Comparison of ENCODE assay signal across 25 mouse cellular contexts in the genomic region with DNA sequence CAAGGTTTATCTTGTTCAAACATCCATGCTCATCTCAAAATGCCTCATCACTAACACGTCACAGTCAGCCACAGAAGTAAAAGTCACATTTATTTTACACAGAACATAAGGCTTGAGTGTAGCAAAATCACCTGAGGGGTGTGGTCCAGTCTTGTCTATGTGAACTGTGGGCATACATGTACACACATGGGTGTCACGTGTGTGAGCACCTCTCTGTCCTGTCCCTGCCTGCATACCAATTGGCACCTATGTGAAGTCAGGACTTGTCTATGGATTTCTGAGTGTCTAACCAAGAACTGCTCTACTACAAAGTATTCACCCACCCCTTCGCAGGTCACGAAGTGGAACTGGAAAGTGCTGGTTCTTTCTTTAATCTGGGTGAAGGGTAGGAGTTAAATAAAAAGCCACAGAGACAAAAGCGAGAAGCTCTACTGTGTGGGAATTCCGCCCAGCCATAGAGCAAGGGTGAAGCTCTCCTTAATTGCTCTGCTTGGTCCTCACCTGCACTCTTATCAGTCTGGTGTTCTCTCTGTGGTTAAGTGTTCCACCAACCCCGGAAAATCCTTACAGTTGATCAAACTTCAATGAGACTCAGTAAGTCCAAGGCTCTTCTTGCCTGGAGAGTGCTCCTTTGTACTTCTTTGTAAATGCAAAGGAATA. TPM values are rescaled to one million over a fixed set of nuclear protein-coding genes. Genes with fewer than 3 reads are reported as not detected.
DNase-seq lines count a peak whose midpoint lies in the region; ATAC-seq lines count a peak whose summit lies in the region.
"Had no signal": no experiment of that assay in that cellular context is flagged by ENCODE, and none has a peak within 500 bp of the region (broad histone marks: within the 10 kb centered on the region; RNA-seq: fewer than 3 reads in every experiment).

No protein-coding gene starts in this region.

- H3K4me3 ChIP-seq in embryonic facial prominence, embryonic 13.5 days, result no peak overlapping the region
- H3K4me3 ChIP-seq in embryonic facial prominence, embryonic 10.5 days, result no peak overlapping the region
- H3K4me3 ChIP-seq in intestine, embryonic 15.5 days (replicated peaks), result no peak overlapping the region
- H3K4me3 ChIP-seq in stomach, embryonic 16.5 days (replicated peaks; ENCODE audit: low read length), result no peak overlapping the region
- no peak overlapping the region for H3K4me3 ChIP-seq in hindbrain, embryonic 12.5 days
- H3K4me3 ChIP-seq: forebrain, embryonic 13.5 days; limb, embryonic 13.5 days; liver, embryonic 12.5 days; midbrain, embryonic 10.5 days; midbrain, embryonic 15.5 days had no signal

- H3K4me2 ChIP-seq in embryonic facial prominence, embryonic 13.5 days, result no peak overlapping the region
- no peak overlapping the region for H3K4me2 ChIP-seq in intestine, embryonic 15.5 days (replicated peaks)
- no peak overlapping the region for H3K4me2 ChIP-seq in stomach, embryonic 16.5 days (ENCODE audit: low read depth, low read length)
- no peak overlapping the region for H3K4me2 ChIP-seq in hindbrain, embryonic 12.5 days (replicated peaks)
- H3K4me2 ChIP-seq: forebrain, embryonic 13.5 days; hindbrain, embryonic 14.5 days; limb, embryonic 13.5 days; liver, embryonic 12.5 days; midbrain, embryonic 15.5 days had no signal

- peak overlapping the region; percentile 22; the same call in 1 of the 2 replicates for H3K27ac ChIP-seq in embryonic facial prominence, embryonic 13.5 days
- H3K27ac ChIP-seq in embryonic facial prominence, embryonic 10.5 days (replicated peaks), result no peak overlapping the region
- 0 out of 2 replicates have a peak overlapping the region, but pooled peaks have one; percentile 32 for H3K27ac ChIP-seq in intestine, embryonic 15.5 days
- peak overlapping the region; percentile 69 for H3K27ac ChIP-seq in stomach, embryonic 16.5 days (ENCODE audit: low read length)
- H3K27ac ChIP-seq in hindbrain, embryonic 12.5 days, result no peak overlapping the region
- H3K27ac ChIP-seq: forebrain, embryonic 13.5 days; hindbrain, embryonic 14.5 days; kidney, postnatal 0 days; limb, embryonic 13.5 days; liver, embryonic 12.5 days; midbrain, embryonic 10.5 days; midbrain, embryonic 15.5 days had no signal

- 0 out of 2 replicates have a peak, but pooled peaks cover 4% of the 10 kb centered on the region for H3K4me1 ChIP-seq in embryonic facial prominence, embryonic 13.5 days
- H3K4me1 ChIP-seq in embryonic facial prominence, embryonic 10.5 days, result peaks cover 9% of the 10 kb centered on the region
- H3K4me1 ChIP-seq in intestine, embryonic 15.5 days (replicated peaks), result no peaks in the 10 kb centered on the region
- no peaks in the 10 kb centered on the region for H3K4me1 ChIP-seq in stomach, embryonic 16.5 days (ENCODE audit: control insufficient read depth, insufficient read depth, low read length)
- peaks cover 8% of the 10 kb centered on the region for H3K4me1 ChIP-seq in hindbrain, embryonic 12.5 days
- H3K4me1 ChIP-seq: limb, embryonic 13.5 days; liver, embryonic 12.5 days had no signal

- no peaks in the 10 kb centered on the region for H3K27me3 ChIP-seq in embryonic facial prominence, embryonic 13.5 days
- H3K27me3 ChIP-seq in embryonic facial prominence, embryonic 10.5 days (replicated peaks; ENCODE audit: low read depth, poor library complexity, severe bottlenecking), result no peaks in the 10 kb centered on the region
- H3K27me3 ChIP-seq in intestine, embryonic 15.5 days (replicated peaks), result no peaks in the 10 kb centered on the region
- H3K27me3 ChIP-seq in stomach, embryonic 16.5 days (ENCODE audit: control insufficient read depth, insufficient read depth, low read length), result no peaks in the 10 kb centered on the region
- H3K27me3 ChIP-seq in hindbrain, embryonic 12.5 days, result no peaks in the 10 kb centered on the region
- H3K27me3 ChIP-seq: CH12.LX; limb, embryonic 13.5 days; liver, embryonic 12.5 days; midbrain, embryonic 15.5 days had no signal

- no peak for DNase-seq in embryonic facial prominence, embryonic 10.5 days (ENCODE audit: low spot score)
- peak; percentile 11 for DNase-seq in urinary bladder, adult 18-20 months (ENCODE audit: low spot score in 2 of 2)
- no peak for DNase-seq in urinary bladder, postnatal 10 days (ENCODE audit: low spot score)
- no peak for DNase-seq in layer of hippocampus, adult 9-11 months
- DNase-seq: adrenal gland, postnatal 10 days; cerebellum, adult 11 months; cerebellum, adult 9-11 months; embryo, embryonic 11 days; gastrocnemius, postnatal 10 days; kidney, adult 8-10 months; liver, postnatal 0 days; lung, postnatal 10 days had no signal

- H3K9ac ChIP-seq in embryonic facial prominence, embryonic 13.5 days, result no peak overlapping the region
- H3K9ac ChIP-seq in intestine, embryonic 15.5 days, result no peak overlapping the region
- H3K9ac ChIP-seq in stomach, embryonic 16.5 days (ENCODE audit: low read length), result no peak overlapping the region
- no peak overlapping the region for H3K9ac ChIP-seq in hindbrain, embryonic 12.5 days
- H3K9ac ChIP-seq: forebrain, embryonic 13.5 days; hindbrain, embryonic 14.5 days; limb, embryonic 13.5 days; liver, embryonic 12.5 days; liver, postnatal 0 days; midbrain, embryonic 15.5 days had no signal

- ATAC-seq in embryonic facial prominence, embryonic 13.5 days (ENCODE audit: insufficient number of reproducible peaks, insufficient read depth, low FRiP score, low TSS enrichment, low read depth), result no peak
- peak; percentile 86 for ATAC-seq in intestine, embryonic 15.5 days
- ATAC-seq in stomach, embryonic 16.5 days (ENCODE audit: insufficient read depth, low FRiP score), result peak; percentile 60
- no peak for ATAC-seq in hindbrain, embryonic 12.5 days (ENCODE audit: low FRiP score)
- ATAC-seq: forebrain, embryonic 13.5 days; liver, embryonic 12.5 days; liver, postnatal 0 days; midbrain, embryonic 15.5 days had no signal

- peaks cover 25% of the 10 kb centered on the region for H3K36me3 ChIP-seq in embryonic facial prominence, embryonic 13.5 days
- peaks cover 22% of the 10 kb centered on the region for H3K36me3 ChIP-seq in embryonic facial prominence, embryonic 10.5 days (replicated peaks)
- no peaks in the 10 kb centered on the region for H3K36me3 ChIP-seq in intestine, embryonic 15.5 days
- 0 out of 2 replicates have a peak, but pooled peaks cover 5% of the 10 kb centered on the region for H3K36me3 ChIP-seq in stomach, embryonic 16.5 days (ENCODE audit: control insufficient read depth, insufficient read depth, low read length)
- peaks cover 7% of the 10 kb centered on the region; the same call in 1 of the 2 replicates for H3K36me3 ChIP-seq in hindbrain, embryonic 12.5 days
- H3K36me3 ChIP-seq: G1E; liver, embryonic 12.5 days had no signal

- H3K9me3 ChIP-seq in embryonic facial prominence, embryonic 13.5 days, result no peaks in the 10 kb centered on the region
- H3K9me3 ChIP-seq in embryonic facial prominence, embryonic 10.5 days, result 0 out of 2 replicates have a peak, but pooled peaks cover 2% of the 10 kb centered on the region
- no peaks in the 10 kb centered on the region for H3K9me3 ChIP-seq in intestine, embryonic 15.5 days
- H3K9me3 ChIP-seq in stomach, embryonic 16.5 days (replicated peaks; ENCODE audit: control insufficient read depth, low read length), result no peaks in the 10 kb centered on the region
- H3K9me3 ChIP-seq in hindbrain, embryonic 12.5 days (replicated peaks), result no peaks in the 10 kb centered on the region
- H3K9me3 ChIP-seq: forebrain, embryonic 13.5 days; G1E; limb, embryonic 13.5 days; liver, embryonic 12.5 days; midbrain, embryonic 10.5 days; midbrain, embryonic 15.5 days had no signal

- WGBS in embryonic facial prominence, embryonic 13.5 days, result 79% methylated on average over 7 of the region's 7 CpGs
- 86% methylated on average over 7 of the region's 7 CpGs for WGBS in embryonic facial prominence, embryonic 10.5 days
- WGBS in intestine, embryonic 15.5 days, result 73% methylated on average over 7 of the region's 7 CpGs
- WGBS in stomach, embryonic 16.5 days, result 71% methylated on average over 7 of the region's 7 CpGs
- WGBS in hindbrain, embryonic 12.5 days, result 86% methylated on average over 7 of the region's 7 CpGs

RNA-seq across cellular contexts. Expression of a gene that starts 20.3 kb away (rescaled TPM):
- polyA plus RNA-seq in embryonic facial prominence, embryonic 13.5 days (2015; fragmentation: Nextera tagmentation; extraction: Ambion mirVana), result 66.9 and 71.1 TPM in 2 replicates
- 75.3 and 76.9 TPM in 2 replicates for polyA plus RNA-seq in embryonic facial prominence, embryonic 10.5 days (2016; fragmentation: Nextera tagmentation; extraction: Ambion mirVana)
- 36.3 and 38.6 TPM in 2 replicates for polyA plus RNA-seq in intestine, embryonic 15.5 days (2015; fragmentation: Nextera tagmentation; extraction: Ambion mirVana)
- polyA plus RNA-seq in stomach, embryonic 16.5 days (2015; fragmentation: Nextera tagmentation; extraction: Ambion mirVana), result 42.3 and 45.1 TPM in 2 replicates
- 104 and 105 TPM in 2 replicates for polyA plus RNA-seq in hindbrain, embryonic 12.5 days (2016; fragmentation: Nextera tagmentation; extraction: Ambion mirVana)

RNA-seq across cellular contexts. Expression of a gene that starts 33.1 kb away (rescaled TPM):
- polyA plus RNA-seq in embryonic facial prominence, embryonic 13.5 days (2015; fragmentation: Nextera tagmentation; extraction: Ambion mirVana), result 9.1 and 9.6 TPM in 2 replicates
- polyA plus RNA-seq in embryonic facial prominence, embryonic 10.5 days (2016; fragmentation: Nextera tagmentation; extraction: Ambion mirVana), result 8.3 and 8.4 TPM in 2 replicates
- polyA plus RNA-seq in intestine, embryonic 15.5 days (2015; fragmentation: Nextera tagmentation; extraction: Ambion mirVana), result 8.7 and 9.2 TPM in 2 replicates
- 5.4 and 5.6 TPM in 2 replicates for polyA plus RNA-seq in stomach, embryonic 16.5 days (2015; fragmentation: Nextera tagmentation; extraction: Ambion mirVana)
- polyA plus RNA-seq in hindbrain, embryonic 12.5 days (2016; fragmentation: Nextera tagmentation; extraction: Ambion mirVana), result 5.8 and 6.4 TPM in 2 replicates
- polyA plus RNA-seq: G1E had no signal

Comparison
In these comparisons a context has a peak if more than half of its experiments do, and no peak if none do; other contexts are left out.
1. H3K27ac ChIP-seq: peak in embryonic facial prominence, embryonic 13.5 days (single experiment), intestine, embryonic 15.5 days (single experiment) and stomach, embryonic 16.5 days (single experiment); none in embryonic facial prominence, embryonic 10.5 days (single experiment) and hindbrain, embryonic 12.5 days (single experiment).
2. DNase-seq: peak in urinary bladder, adult 18-20 months (2 of 2); none in embryonic facial prominence, embryonic 10.5 days (single experiment), urinary bladder, postnatal 10 days (single experiment) and layer of hippocampus, adult 9-11 months (single experiment).
3. ATAC-seq: peak in intestine, embryonic 15.5 days (single experiment) and stomach, embryonic 16.5 days (single experiment); none in embryonic facial prominence, embryonic 13.5 days (single experiment) and hindbrain, embryonic 12.5 days (single experiment).